Mouse (Mus musculus) limb, embryonic 13.5 days (tissue): ENCODE results near the gene Olfr582. TPM values are rescaled to one million over a fixed set of nuclear protein-coding genes. Genes with fewer than 3 reads are reported as not detected.

Experiments used
- ATAC-seq: fragments of 200-750 bp; cut with Nextera tagmentation; 2 replicates; pipeline ENCODE4 v1.8.0; 2017; ENCODE audit warnings: low read depth, moderate number of reproducible peaks, moderate TSS enrichment; ENCODE audit not compliant: low FRiP score
- H3K27ac ChIP-seq: fragments of 300-500 bp; sonication (generic); 2 replicates; pipeline ENCODE4 v1.5.1; 2015; ENCODE audit warnings: inconsistent platforms, mild to moderate bottlenecking, moderate library complexity
- H3K27me3 ChIP-seq: fragments of 300-500 bp; sonication (generic); 2 replicates; pipeline ENCODE4 v1.6.1; 2015; ENCODE audit warnings: mild to moderate bottlenecking, inconsistent platforms
- H3K36me3 ChIP-seq: fragments of 300-500 bp; sonication (generic); 2 replicates; pipeline ENCODE4 v1.6.1; 2015; ENCODE audit warnings: inconsistent platforms, mild to moderate bottlenecking, moderate library complexity
- H3K4me1 ChIP-seq: fragments of 300-500 bp; sonication (generic); 2 replicates; pipeline ENCODE4 v1.6.1; 2015; ENCODE audit warnings: inconsistent platforms
- H3K4me2 ChIP-seq: fragments of 300-500 bp; sonication (generic); replicated peaks from 2 replicates; pipeline ENCODE4 v1.6.1; 2015; ENCODE audit warnings: inconsistent platforms, mild to moderate bottlenecking, moderate library complexity
- H3K4me3 ChIP-seq: fragments of 300-500 bp; sonication (generic); 2 replicates; pipeline ENCODE4 v1.5.1; 2015; ENCODE audit warnings: moderate library complexity, mild to moderate bottlenecking, inconsistent platforms
- H3K9ac ChIP-seq: fragments of 300-500 bp; sonication (generic); 2 replicates; pipeline ENCODE4 v1.6.1; 2015; ENCODE audit warnings: mild to moderate bottlenecking, inconsistent platforms
- H3K9me3 ChIP-seq: fragments of 300-500 bp; sonication (generic); 2 replicates; pipeline ENCODE4 v1.6.1; 2016; ENCODE audit warnings: inconsistent platforms
- WGBS: fragments of 180-500 bp; shearing (Covaris S2); methylation state at CpG from one replicate; pipeline ENCODE4 v1.1.7; 2015; 5-methylcytosine and 5-hydroxymethylcytosine counted together
- polyA plus RNA-seq: library from polyadenylated mRNA; unstranded; fragments of >200 nt; fragmentation: Nextera tagmentation; extraction: Ambion mirVana; gene quantifications from 2 replicates; pipeline ENCODE4 v1.2.1, GENCODE M21; 2015

The Olfr582 gene
- polyA plus RNA-seq: not detected in 2 replicates

- no peak for ATAC-seq
- Histone ChIP-seq H3K9ac (no peak within 1 kb of the TSS), H3K27ac (no peak within 1 kb of the TSS), H3K36me3 (no peaks in the 10 kb centered on the region), H3K4me1 (no peaks in the 10 kb centered on the region), H3K9me3 (no peaks in the 10 kb centered on the region), H3K27me3 (no peaks in the 10 kb centered on the region), H3K4me3 (no peak within 1 kb of the TSS), H3K4me2 (no peak within 1 kb of the TSS)
These were observed at the start of gene Olfr582 for GRCm38 (mm10) chr7:103037724-103038123. Gene Olfr582, plus strand, starts transcription at chr7:103038024.

- ATAC-seq: no peak
- WGBS: 76% methylated on average over 3 of the region's 3 CpGs
These were observed 48.6 kb upstream of the Olfr582 start, which contains the start of gene Olfr578 for GRCm38 (mm10) chr7:102989224-102989623. Gene Olfr578, minus strand, starts transcription at chr7:102989324.

DNA sequence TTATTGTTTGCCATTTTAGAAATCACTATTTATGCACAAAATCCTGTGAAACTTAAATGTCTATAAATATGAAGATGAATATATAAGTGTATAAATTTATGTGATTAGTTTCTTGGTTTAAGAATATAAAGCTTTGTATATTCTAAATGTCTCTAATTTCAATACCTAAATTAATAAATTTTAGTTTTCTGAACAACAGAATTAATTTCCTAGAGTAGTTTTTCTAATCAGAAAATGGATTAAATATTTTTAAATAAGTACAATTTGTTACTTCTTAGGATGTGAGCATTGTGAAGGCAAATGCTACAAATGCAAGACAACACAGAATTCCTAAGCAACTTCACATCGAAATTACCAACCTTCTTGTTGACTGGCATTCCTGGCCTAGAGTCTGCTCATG is 13.2 kb downstream of the Olfr582 start, which contains the start of gene Olfr583:
TSS of gene Olfr583 (plus strand) at position 301 of the 400 bp plus-strand sequence.
- ATAC-seq: no peak
- no peak within 1 kb of the TSS for H3K27ac ChIP-seq
- H3K36me3 ChIP-seq: no peaks in the 10 kb centered on the region
- H3K27me3 ChIP-seq: no peaks in the 10 kb centered on the region
- no peak within 1 kb of the TSS for H3K4me3 ChIP-seq
- H3K9me3 ChIP-seq: no peaks in the 10 kb centered on the region
- no peak within 1 kb of the TSS for H3K4me2 ChIP-seq
- 87% methylated on average over 1 of the region's 1 CpGs for WGBS
- H3K9ac ChIP-seq: no peak within 1 kb of the TSS
- no peaks in the 10 kb centered on the region for H3K4me1 ChIP-seq

More at GRCm38 (mm10) chr7:102989224-102989623, 48.6 kb upstream of the Olfr582 start, which contains the start of gene Olfr578:
- no peaks in the 10 kb centered on the region for H3K36me3 ChIP-seq
- H3K27me3 ChIP-seq: no peaks in the 10 kb centered on the region
- H3K4me3 ChIP-seq: no peak within 1 kb of the TSS
- H3K4me1 ChIP-seq: no peaks in the 10 kb centered on the region
- no peak within 1 kb of the TSS for H3K27ac ChIP-seq
- H3K9ac ChIP-seq: no peak within 1 kb of the TSS
- no peak within 1 kb of the TSS for H3K4me2 ChIP-seq
- no peaks in the 10 kb centered on the region for H3K9me3 ChIP-seq

DNA sequence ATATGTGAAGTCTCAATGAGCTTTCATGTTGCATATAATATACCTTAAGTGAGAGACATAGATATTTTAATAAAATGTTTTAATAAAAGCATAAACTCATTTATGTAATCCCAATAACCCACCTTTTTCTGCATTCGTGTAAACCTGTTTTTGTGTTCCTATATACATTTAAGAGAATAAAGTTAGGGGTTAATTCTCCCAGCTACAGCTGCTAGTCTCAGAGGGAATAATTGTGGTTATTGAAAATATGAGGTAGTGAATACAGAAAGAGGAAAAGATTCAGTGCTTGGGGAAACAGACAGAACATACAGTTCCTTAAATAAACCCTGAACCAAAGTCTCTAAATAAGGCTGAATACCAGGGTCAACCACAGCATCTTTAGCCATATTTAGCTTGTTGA is 43.8 kb downstream of the Olfr582 start, which contains the start of gene Olfr584:
TSS of gene Olfr584 (plus strand) at position 301 of the 400 bp plus-strand sequence.
- no peak within 1 kb of the TSS for H3K4me2 ChIP-seq
- no peak for ATAC-seq
- no peaks in the 10 kb centered on the region for H3K4me1 ChIP-seq
- H3K36me3 ChIP-seq: no peaks in the 10 kb centered on the region
- no peak within 1 kb of the TSS for H3K9ac ChIP-seq
- peaks cover 19% of the 10 kb centered on the region for H3K9me3 ChIP-seq
- H3K27ac ChIP-seq: no peak within 1 kb of the TSS
- no peak within 1 kb of the TSS for H3K4me3 ChIP-seq
- H3K27me3 ChIP-seq: no peaks in the 10 kb centered on the region
- 71% methylated on average over 1 of the region's 1 CpGs for WGBS

Other genes with a start within 250 kb of the Olfr582 start
- gene Olfr564, start 234.5 kb upstream of the Olfr582 start, polyA plus RNA-seq: not detected in 2 replicates
- gene Olfr566, start 179.3 kb upstream of the Olfr582 start, polyA plus RNA-seq: not detected in 2 replicates
- not detected in 2 replicates for gene Olfr568, start 160.9 kb upstream of the Olfr582 start, polyA plus RNA-seq
- not detected in 2 replicates for gene Olfr569, start 147.1 kb upstream of the Olfr582 start, polyA plus RNA-seq
- gene Olfr570, start 143.4 kb upstream of the Olfr582 start, polyA plus RNA-seq: not detected in 2 replicates
- gene Olfr571, start 120.5 kb upstream of the Olfr582 start, polyA plus RNA-seq: not detected in 2 replicates
- gene Olfr572, start 113.6 kb upstream of the Olfr582 start, polyA plus RNA-seq: not detected in 2 replicates
- not detected in 2 replicates for gene Olfr573-ps1, start 95.4 kb upstream of the Olfr582 start, polyA plus RNA-seq
- not detected in 2 replicates for gene Olfr574, start 89.6 kb upstream of the Olfr582 start, polyA plus RNA-seq
- gene Olfr575, start 79.2 kb upstream of the Olfr582 start, polyA plus RNA-seq: not detected in 2 replicates
- not detected in 2 replicates for gene Olfr576, start 75.4 kb upstream of the Olfr582 start, polyA plus RNA-seq
- gene Olfr577, start 62.1 kb upstream of the Olfr582 start, polyA plus RNA-seq: not detected in 2 replicates
- not detected in 2 replicates for gene Olfr578, start 48.7 kb upstream of the Olfr582 start, polyA plus RNA-seq
- gene Olfr583, start 13.3 kb downstream of the Olfr582 start, polyA plus RNA-seq: not detected in 2 replicates
- gene Olfr584, start 43.9 kb downstream of the Olfr582 start, polyA plus RNA-seq: not detected in 2 replicates
- gene Olfr585, start 59.7 kb downstream of the Olfr582 start, polyA plus RNA-seq: not detected in 2 replicates
- not detected in 2 replicates for gene Olfr586, start 87.6 kb downstream of the Olfr582 start, polyA plus RNA-seq
- not detected in 2 replicates for gene Olfr588-ps1, start 102.9 kb downstream of the Olfr582 start, polyA plus RNA-seq
- gene Olfr589, start 118.3 kb downstream of the Olfr582 start, polyA plus RNA-seq: not detected in 2 replicates
- gene Olfr591, start 140.3 kb downstream of the Olfr582 start, polyA plus RNA-seq: not detected in 2 replicates
- gene Olfr592, start 146.8 kb downstream of the Olfr582 start, polyA plus RNA-seq: not detected in 2 replicates
- gene Olfr593, start 173.8 kb downstream of the Olfr582 start, polyA plus RNA-seq: not detected in 2 replicates
- gene Olfr594, start 179.0 kb downstream of the Olfr582 start, polyA plus RNA-seq: not detected in 2 replicates
- gene Usp17ld, start 214.5 kb downstream of the Olfr582 start, polyA plus RNA-seq: not detected in 2 replicates